Mouse (Mus musculus) heart, postnatal 0 days (tissue): Measurements from ENCODE around the gene P4ha2.

Source experiments
- CTCF ChIP-seq: IDR thresholded peaks from 2 replicates; pipeline ENCODE4 v1.5.1; 2016; ENCODE audit warnings: antibody characterized with exemption, control low read depth, low read depth
- EP300 ChIP-seq: IDR thresholded peaks from 2 replicates; pipeline ENCODE4 v1.6.1; 2016; ENCODE audit warnings: antibody characterized with exemption, low read depth

DNA sequence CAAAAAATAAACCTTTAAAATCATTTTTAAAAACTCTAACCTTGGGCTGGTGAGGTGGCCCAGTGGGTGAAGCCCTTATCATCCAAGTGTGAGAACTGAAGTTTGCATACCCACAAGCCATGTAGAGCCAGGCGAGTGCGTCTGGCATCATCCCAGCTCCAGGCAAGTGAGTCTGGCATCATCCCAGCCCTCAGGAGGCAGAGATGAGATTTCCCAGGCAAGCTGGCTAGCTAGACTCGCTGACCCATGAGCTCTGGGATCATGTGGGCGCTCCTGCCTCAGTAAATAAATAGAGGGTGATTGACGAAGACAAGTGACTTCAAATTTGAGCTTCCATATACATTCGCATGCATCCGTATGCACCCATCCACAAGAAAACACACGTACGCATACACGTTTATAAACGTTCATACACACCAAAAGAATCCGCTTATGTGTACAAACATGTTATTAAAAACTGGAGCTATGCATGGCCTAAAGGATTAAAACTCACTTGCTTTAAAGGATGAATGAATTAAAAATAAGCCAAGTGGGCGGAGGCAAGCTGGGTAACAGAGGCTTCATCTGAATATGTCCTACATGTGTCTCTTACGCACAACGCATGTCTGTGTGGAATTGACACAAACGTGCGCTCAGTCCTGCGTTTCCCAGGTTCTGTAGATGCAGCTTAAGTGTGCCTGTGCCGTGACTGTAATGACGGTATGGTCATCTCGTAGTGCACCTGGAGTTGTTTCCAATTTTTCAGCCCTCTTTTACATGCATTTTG, 12.3 kb downstream of the P4ha2 start:
- TF ChIP-seq CTCF (no peak), EP300 (no peak)
